Mouse (Mus musculus) lung, postnatal 0 days (tissue): ENCODE data around the gene Iqcn. TPM values are rescaled to one million over a fixed set of nuclear protein-coding genes. Genes with fewer than 3 reads are reported as not detected.

Experiments
- ATAC-seq: fragments of 200-750 bp; cut with Nextera tagmentation; 2 replicates; pipeline ENCODE4 v1.8.0; 2017; ENCODE audit warnings: moderate library complexity
- DNase-seq: peaks from one replicate; pipeline ENCODE4 v3.0.0-alpha.2; 2016; ENCODE audit warnings: low spot score
- H3K27ac ChIP-seq: fragments of 300-500 bp; sonication (generic); 2 replicates; pipeline ENCODE4 v1.5.1; 2014; ENCODE audit warnings: antibody characterized with exemption, mild to moderate bottlenecking, low read length, mixed read lengths
- H3K27me3 ChIP-seq: fragments of 300-500 bp; sonication (generic); replicated peaks from 2 replicates; pipeline ENCODE4 v1.6.1; 2014; ENCODE audit warnings: low read length, mixed read lengths; ENCODE audit not compliant: insufficient read depth
- H3K36me3 ChIP-seq: fragments of 300-500 bp; sonication (generic); 2 replicates; pipeline ENCODE4 v1.6.1; 2014; ENCODE audit warnings: low read length, mixed read lengths; ENCODE audit not compliant: insufficient read depth
- H3K4me1 ChIP-seq: fragments of 300-500 bp; sonication (generic); 2 replicates; pipeline ENCODE4 v1.6.1; 2014; ENCODE audit warnings: antibody characterized with exemption, low read depth, low read length, mixed read lengths; ENCODE audit not compliant: insufficient read depth
- H3K4me2 ChIP-seq: fragments of 300-500 bp; sonication (generic); replicated peaks from 2 replicates; pipeline ENCODE4 v1.6.1; 2014; ENCODE audit warnings: low read depth, mild to moderate bottlenecking, low read length, moderate library complexity, mixed read lengths
- H3K4me3 ChIP-seq: fragments of 300-500 bp; sonication (generic); 2 replicates; pipeline ENCODE4 v1.5.1; 2014; ENCODE audit warnings: low read depth, low read length
- H3K9ac ChIP-seq: fragments of 300-500 bp; sonication (generic); replicated peaks from 2 replicates; pipeline ENCODE4 v1.6.1; 2014; ENCODE audit warnings: low read depth, mild to moderate bottlenecking
- H3K9me3 ChIP-seq: fragments of 300-500 bp; sonication (generic); 2 replicates; pipeline ENCODE4 v1.6.1; 2016; ENCODE audit warnings: low read length, mixed read lengths
- CTCF ChIP-seq: IDR thresholded peaks from 2 replicates; pipeline ENCODE4 v1.5.1; 2016; ENCODE audit warnings: antibody characterized with exemption, mild to moderate bottlenecking
- EP300 ChIP-seq: IDR thresholded peaks from 2 replicates; pipeline ENCODE4 v1.6.1; 2016; ENCODE audit warnings: antibody characterized with exemption, mild to moderate bottlenecking, control low read depth
- WGBS: fragments of 180-500 bp; shearing (Covaris S2); extraction: QIAGEN DNeasy Blood & Tissue Kit; methylation state at CpG from one replicate; pipeline ENCODE4 v1.1.7; 2014; 5-methylcytosine and 5-hydroxymethylcytosine counted together
- polyA plus RNA-seq: library from polyadenylated mRNA; unstranded; fragments of >200 nt; fragmentation: Nextera tagmentation; extraction: Ambion mirVana; gene quantifications from 2 replicates; pipeline ENCODE4 v1.2.1, GENCODE M21; 2015

Iqcn gene
- polyA plus RNA-seq, 1 experiment from 2014 or later: 0.07 TPM

GRCm38 (mm10) chr8:70747211-70747890, 44.1 kb downstream of the Iqcn start:
- Histone ChIP-seq H3K4me3 (no peak overlapping the region), H3K4me2 (no peak overlapping the region), H3K9ac (no peak overlapping the region), H3K27me3 (peaks cover 31% of the 10 kb centered on the region; the same call in 1 of the 2 replicates), H3K4me1 (no peaks in the 10 kb centered on the region; the same call in 1 of the 2 replicates), H3K36me3 (no peaks in the 10 kb centered on the region), H3K27ac (no peak overlapping the region), H3K9me3 (no peaks in the 10 kb centered on the region)
- no peak for DNase-seq
- no peak for TF ChIP-seq EP300
- no peak for TF ChIP-seq CTCF
- no peak for ATAC-seq
- 82% methylated on average over 18 of the region's 18 CpGs for WGBS

- Histone ChIP-seq H3K27me3 (peaks cover 20% of the 10 kb centered on the region; the same call in 1 of the 2 replicates), H3K9ac (no peak overlapping the region), H3K4me1 (peaks cover 7% of the 10 kb centered on the region; the same call in 1 of the 2 replicates), H3K27ac (no peak overlapping the region), H3K4me3 (no peak overlapping the region), H3K4me2 (no peak overlapping the region), H3K9me3 (no peaks in the 10 kb centered on the region), H3K36me3 (no peaks in the 10 kb centered on the region)
- TF ChIP-seq CTCF (no peak), EP300 (no peak)
- 81% methylated on average over 23 of the region's 23 CpGs for WGBS
- no peak for DNase-seq
- no peak for ATAC-seq
Measured at GRCm38 (mm10) chr8:70748246-70749096, 45.2 kb downstream of the Iqcn start.

GRCm38 (mm10) chr8:70749097-70749674, 45.9 kb downstream of the Iqcn start:
- Histone ChIP-seq H3K9ac (no peak overlapping the region), H3K36me3 (no peaks in the 10 kb centered on the region), H3K4me2 (no peak overlapping the region), H3K27me3 (peaks cover 13% of the 10 kb centered on the region; the same call in 1 of the 2 replicates), H3K4me3 (no peak overlapping the region), H3K9me3 (no peaks in the 10 kb centered on the region), H3K27ac (no peak overlapping the region), H3K4me1 (peaks cover 10% of the 10 kb centered on the region; the same call in 1 of the 2 replicates)
- TF ChIP-seq CTCF (no peak), EP300 (no peak)
- 78% methylated on average over 19 of the region's 19 CpGs for WGBS
- DNase-seq (no peak), ATAC-seq (no peak)

DNA sequence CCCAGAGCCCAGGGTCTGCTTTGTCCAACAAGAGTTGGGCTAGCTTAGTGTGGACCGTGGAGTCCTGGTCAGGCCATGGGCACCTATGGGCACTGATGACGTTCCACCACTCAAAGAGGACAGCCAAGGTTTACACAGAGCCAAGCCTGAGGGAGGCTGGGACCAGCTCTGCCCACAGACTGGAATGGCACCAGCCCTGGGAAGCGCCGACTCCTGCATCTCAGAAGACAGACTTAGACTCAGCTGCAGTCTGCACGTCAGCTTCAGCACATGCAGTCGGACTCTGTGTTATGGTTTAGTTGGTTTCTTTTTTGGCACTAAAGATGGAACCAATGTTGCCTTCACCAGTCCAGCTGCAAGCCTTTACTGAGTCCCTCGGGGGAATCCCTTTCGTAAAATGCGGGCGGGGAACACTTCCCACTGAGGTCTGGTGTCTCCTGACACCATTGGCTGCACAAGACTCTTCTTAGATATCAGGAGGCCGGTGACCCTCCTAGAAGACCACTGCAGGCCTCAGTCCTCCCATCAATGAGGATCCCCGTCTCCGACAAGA, 46.9 kb downstream of the Iqcn start:
- 82% methylated on average over 13 of the region's 13 CpGs for WGBS
- no peaks in the 10 kb centered on the region for H3K9me3 ChIP-seq
- DNase-seq (no peak), ATAC-seq (no peak)
- no peak overlapping the region for H3K9ac ChIP-seq
- peaks cover 10% of the 10 kb centered on the region; the same call in 1 of the 2 replicates for H3K4me1 ChIP-seq
- H3K27me3 ChIP-seq: peaks cover 4% of the 10 kb centered on the region; the same call in 1 of the 2 replicates
- no peaks in the 10 kb centered on the region for H3K36me3 ChIP-seq
- TF ChIP-seq EP300 (no peak), CTCF (no peak)
- no peak overlapping the region for H3K4me2 ChIP-seq
- no peak overlapping the region for H3K4me3 ChIP-seq
- H3K27ac ChIP-seq: no peak overlapping the region

GRCm38 (mm10) chr8:70752000-70752764, 48.9 kb downstream of the Iqcn start:
- Histone ChIP-seq H3K4me3 (no peak overlapping the region), H3K9me3 (no peaks in the 10 kb centered on the region), H3K27me3 (no peaks in the 10 kb centered on the region), H3K36me3 (peaks cover 8% of the 10 kb centered on the region; the same call in 1 of the 2 replicates), H3K9ac (no peak overlapping the region), H3K4me2 (no peak overlapping the region), H3K27ac (peak overlapping the region; percentile 97), H3K4me1 (peaks cover 10% of the 10 kb centered on the region; the same call in 1 of the 2 replicates)
- DNase-seq (peak; percentile 97), ATAC-seq (peak; percentile 56)
- 15% methylated on average over 11 of the region's 11 CpGs for WGBS
- TF ChIP-seq CTCF (peak; percentile 80), EP300 (peak; percentile 99)
